Mouse (Mus musculus) cortical plate, adult 2 months (tissue): ENCODE data around the gene Tmem91.

Experiments
- CTCF ChIP-seq: fragments of 200-500 bp; IDR thresholded peaks from 2 replicates; pipeline ENCODE4 v1.5.1; 2011; ENCODE audit warnings: mild to moderate bottlenecking, control low read depth, low read length; ENCODE audit not compliant: insufficient read depth; ENCODE audit errors: extremely low read depth
- POLR2A ChIP-seq: fragments of 200-500 bp; IDR thresholded peaks from 2 replicates; pipeline ENCODE4 v1.6.1; 2011; ENCODE audit warnings: mild to moderate bottlenecking, low read length, control low read depth; ENCODE audit not compliant: insufficient read depth; ENCODE audit errors: extremely low read depth

- TF ChIP-seq POLR2A (no peak), CTCF (no peak)
These were observed at the start of gene Tmem91 for GRCm38 (mm10) chr7:25674719-25675300.
